Mouse (Mus musculus): Measurements from ENCODE around the gene Relb. TPM values are rescaled to one million over a fixed set of nuclear protein-coding genes. Genes with fewer than 3 reads are reported as not detected.

Gene Relb
- polyA plus RNA-seq, 2 experiments = 9.8 to 13.4 TPM

DNA sequence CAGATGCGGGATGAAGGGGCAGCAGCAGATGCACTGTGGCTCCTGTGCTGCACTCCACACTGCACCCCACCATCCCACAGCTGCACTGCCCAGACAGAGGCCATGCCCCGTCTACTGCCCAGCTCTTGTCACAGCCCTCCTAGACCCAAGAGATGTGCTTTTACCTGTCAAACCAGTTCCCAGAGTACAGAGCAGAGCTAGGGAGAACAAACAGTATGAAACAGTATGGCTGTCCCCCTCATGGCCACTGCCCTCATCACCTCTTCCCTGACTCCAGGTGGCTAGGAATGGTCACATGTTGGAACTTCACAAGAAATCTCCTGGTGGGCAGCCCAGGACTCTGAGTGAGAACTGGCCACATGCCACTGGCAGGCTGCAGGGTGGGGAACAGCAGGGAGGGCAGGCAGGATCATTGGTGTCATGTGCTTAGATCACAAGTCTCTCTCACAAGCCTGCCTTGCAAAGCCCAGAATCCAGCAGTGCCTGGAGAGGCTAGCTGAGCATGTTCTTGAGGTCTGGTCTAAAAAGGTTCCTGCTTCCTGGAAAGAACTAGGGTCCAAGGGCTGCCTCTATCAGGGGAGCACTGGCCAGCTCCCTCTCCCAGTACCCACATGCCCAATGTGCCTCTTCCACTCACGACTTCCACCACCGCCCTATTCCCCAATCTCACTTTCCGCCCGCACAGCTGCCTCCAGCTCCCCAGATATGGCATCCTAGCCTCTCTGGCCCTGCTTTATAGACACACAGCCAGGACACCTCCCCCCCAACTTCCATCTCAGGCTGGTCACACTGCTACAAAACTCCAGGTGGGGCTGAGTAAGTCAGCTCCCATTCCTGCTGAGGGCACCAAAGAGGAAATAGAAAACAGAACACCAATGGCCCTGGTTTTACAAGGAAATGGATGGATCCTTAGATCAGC is 71.0 kb downstream of the Relb start:
- DNase-seq (ENCODE audit: low spot score) (no peak), ATAC-seq (ENCODE audit: low FRiP score, low read depth) (no peak)
- H3K36me3 ChIP-seq (ENCODE audit: control insufficient read depth, insufficient read depth, low read length) = peaks cover 25% of the 10 kb centered on the region
- no peaks in the 10 kb centered on the region for H3K27me3 ChIP-seq (ENCODE audit: control insufficient read depth, insufficient read depth, low read length)
- H3K4me1 ChIP-seq (ENCODE audit: control insufficient read depth, insufficient read depth, low read length) = peaks cover 25% of the 10 kb centered on the region
- H3K4me3 ChIP-seq (replicated peaks; ENCODE audit: low read length) = no peak overlapping the region
- no peak overlapping the region for H3K27ac ChIP-seq (replicated peaks; ENCODE audit: low read depth, low read length)
- WGBS = 88% methylated on average over 5 of the region's 6 CpGs
- H3K4me2 ChIP-seq (replicated peaks; ENCODE audit: low read depth, low read length, severe bottlenecking) = no peak overlapping the region
- no peak overlapping the region for H3K9ac ChIP-seq (ENCODE audit: low read depth, low read length, severe bottlenecking)
- H3K9me3 ChIP-seq (ENCODE audit: control insufficient read depth, low read length) = no peaks in the 10 kb centered on the region
- no peak for TF ChIP-seq POLR2A (IDR thresholded peaks at IDR 0.05; ENCODE audit: borderline replicate concordance, extremely low read depth, insufficient read depth, insufficient read length)

DNA sequence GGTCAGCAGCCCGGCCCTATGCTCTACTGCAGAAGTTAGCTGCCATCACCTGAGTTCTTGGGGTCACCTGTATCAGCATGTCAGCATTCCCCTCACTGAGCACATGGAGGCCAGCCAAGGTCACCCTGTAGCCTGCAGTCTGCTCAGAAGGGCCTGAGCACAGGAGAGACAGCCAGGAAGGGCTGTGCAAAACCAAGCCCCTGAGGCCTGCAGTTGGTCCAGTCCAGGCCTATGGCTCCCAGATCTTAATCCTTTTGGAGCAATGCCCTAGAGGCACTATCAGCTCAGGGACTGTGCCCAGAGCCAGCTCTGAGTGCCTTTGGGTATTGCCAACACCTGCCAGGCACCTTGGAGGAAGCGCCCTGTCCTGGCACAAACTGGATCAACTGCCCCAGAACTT is 72.2 kb downstream of the Relb start:
- 95% methylated on average over 2 of the region's 2 CpGs for WGBS
- H3K9me3 ChIP-seq (ENCODE audit: control insufficient read depth, low read length) = no peaks in the 10 kb centered on the region

More for the DNA sequence above, 72.2 kb downstream of the Relb start:
- Histone ChIP-seq H3K36me3 (ENCODE audit: control insufficient read depth, insufficient read depth, low read length) (peaks cover 36% of the 10 kb centered on the region), H3K27me3 (ENCODE audit: control insufficient read depth, insufficient read depth, low read length) (no peaks in the 10 kb centered on the region), H3K27ac (replicated peaks; ENCODE audit: low read depth, low read length) (no peak overlapping the region), H3K9ac (ENCODE audit: low read depth, low read length, severe bottlenecking) (no peak overlapping the region), H3K4me3 (replicated peaks; ENCODE audit: low read length) (no peak overlapping the region), H3K4me1 (ENCODE audit: control insufficient read depth, insufficient read depth, low read length) (peaks cover 25% of the 10 kb centered on the region), H3K4me2 (replicated peaks; ENCODE audit: low read depth, low read length, severe bottlenecking) (no peak overlapping the region)
- ATAC-seq (ENCODE audit: low FRiP score, low read depth) (no peak), DNase-seq (ENCODE audit: low spot score) (no peak)
- no peak for TF ChIP-seq POLR2A (IDR thresholded peaks at IDR 0.05; ENCODE audit: borderline replicate concordance, extremely low read depth, insufficient read depth, insufficient read length)

Other genes with a start within 250 kb of the Relb start
- 58.1 and 73.8 TPM in 2 replicates for gene Ercc2, start 247.4 kb downstream of the Relb start, polyA plus RNA-seq (2012; rRNA removed)
- gene Ercc2, start 247.4 kb downstream of the Relb start, polyA plus RNA-seq (2014; fragmentation: Nextera tagmentation; extraction: Ambion mirVana) = 11.3 and 12.6 TPM in 2 replicates
- gene Klc3, start 225.3 kb downstream of the Relb start, polyA plus RNA-seq (2012; rRNA removed) = 11.5 and 12.8 TPM in 2 replicates
- 12.5 and 15.2 TPM in 2 replicates for gene Klc3, start 225.3 kb downstream of the Relb start, polyA plus RNA-seq (2014; fragmentation: Nextera tagmentation; extraction: Ambion mirVana)
- gene Ckm, start 224.7 kb downstream of the Relb start, polyA plus RNA-seq (2012; rRNA removed) = 89.9 and 125 TPM in 2 replicates
- 35.4 and 91.5 TPM in 2 replicates for gene Ckm, start 224.7 kb downstream of the Relb start, polyA plus RNA-seq (2014; fragmentation: Nextera tagmentation; extraction: Ambion mirVana)
- gene Mark4, start 170.6 kb downstream of the Relb start, polyA plus RNA-seq (2012; rRNA removed) = 34.8 and 39.8 TPM in 2 replicates
- gene Mark4, start 170.6 kb downstream of the Relb start, polyA plus RNA-seq (2014; fragmentation: Nextera tagmentation; extraction: Ambion mirVana) = 11.5 and 13.3 TPM in 2 replicates
- gene Exoc3l2, start 166.1 kb downstream of the Relb start, polyA plus RNA-seq (2012; rRNA removed) = 3.5 and 4.9 TPM in 2 replicates
- 1.6 and 1.9 TPM in 2 replicates for gene Exoc3l2, start 166.1 kb downstream of the Relb start, polyA plus RNA-seq (2014; fragmentation: Nextera tagmentation; extraction: Ambion mirVana)
- 6.2 and 8.8 TPM in 2 replicates for gene Bloc1s3, start 121.1 kb downstream of the Relb start, polyA plus RNA-seq (2012; rRNA removed)
- gene Bloc1s3, start 121.1 kb downstream of the Relb start, polyA plus RNA-seq (2014; fragmentation: Nextera tagmentation; extraction: Ambion mirVana) = 1.2 and 1.3 TPM in 2 replicates
- gene Trappc6a, start 121.0 kb downstream of the Relb start, polyA plus RNA-seq (2012; rRNA removed) = 58.0 and 71.6 TPM in 2 replicates
- 70.2 and 79.8 TPM in 2 replicates for gene Trappc6a, start 121.0 kb downstream of the Relb start, polyA plus RNA-seq (2014; fragmentation: Nextera tagmentation; extraction: Ambion mirVana)
- gene Nkpd1, start 111.6 kb downstream of the Relb start, polyA plus RNA-seq (2012; rRNA removed) = 0.29 and 0.36 TPM in 2 replicates
- 0.17 and 0.22 TPM in 2 replicates for gene Nkpd1, start 111.6 kb downstream of the Relb start, polyA plus RNA-seq (2014; fragmentation: Nextera tagmentation; extraction: Ambion mirVana)
- gene Ppp1r37, start 66.4 kb downstream of the Relb start, polyA plus RNA-seq (2012; rRNA removed) = 84.9 and 118 TPM in 2 replicates
- 5.6 and 6.4 TPM in 2 replicates for gene Ppp1r37, start 66.4 kb downstream of the Relb start, polyA plus RNA-seq (2014; fragmentation: Nextera tagmentation; extraction: Ambion mirVana)
- 2.2 and 2.7 TPM in 2 replicates for gene Zfp296, start 52.2 kb downstream of the Relb start, polyA plus RNA-seq (2012; rRNA removed)
- 0.68 and 1.8 TPM in 2 replicates for gene Zfp296, start 52.2 kb downstream of the Relb start, polyA plus RNA-seq (2014; fragmentation: Nextera tagmentation; extraction: Ambion mirVana)
- 70.6 and 75.8 TPM in 2 replicates for gene Gemin7, start 51.8 kb downstream of the Relb start, polyA plus RNA-seq (2012; rRNA removed)
- gene Gemin7, start 51.8 kb downstream of the Relb start, polyA plus RNA-seq (2014; fragmentation: Nextera tagmentation; extraction: Ambion mirVana) = 171 TPM in 2 replicates
- 174 and 235 TPM in 2 replicates for gene Clasrp, start 25.0 kb downstream of the Relb start, polyA plus RNA-seq (2012; rRNA removed)
- 46.5 and 57.5 TPM in 2 replicates for gene Clasrp, start 25.0 kb downstream of the Relb start, polyA plus RNA-seq (2014; fragmentation: Nextera tagmentation; extraction: Ambion mirVana)
- gene Clptm1, start 35.6 kb upstream of the Relb start, polyA plus RNA-seq (2012; rRNA removed) = 68.8 and 85.9 TPM in 2 replicates
- gene Clptm1, start 35.6 kb upstream of the Relb start, polyA plus RNA-seq (2014; fragmentation: Nextera tagmentation; extraction: Ambion mirVana) = 90.2 and 95.4 TPM in 2 replicates
- 1.2 and 1.4 TPM in 2 replicates for gene Apoc2, start 48.5 kb upstream of the Relb start, polyA plus RNA-seq (2012; rRNA removed)
- 1.5 TPM in 1 of 2 replicates, not detected in the other for gene Apoc2, start 48.5 kb upstream of the Relb start, polyA plus RNA-seq (2014; fragmentation: Nextera tagmentation; extraction: Ambion mirVana)
- gene Gm44805, start 52.0 kb upstream of the Relb start, polyA plus RNA-seq (2012; rRNA removed) = not detected in 2 replicates
- not detected in 2 replicates for gene Gm44805, start 52.0 kb upstream of the Relb start, polyA plus RNA-seq (2014; fragmentation: Nextera tagmentation; extraction: Ambion mirVana)
- 0.14 TPM in 1 of 2 replicates, not detected in the other for gene Apoc4, start 52.0 kb upstream of the Relb start, polyA plus RNA-seq (2012; rRNA removed)
- gene Apoc4, start 52.0 kb upstream of the Relb start, polyA plus RNA-seq (2014; fragmentation: Nextera tagmentation; extraction: Ambion mirVana) = not detected in 2 replicates
- gene Apoc1, start 63.2 kb upstream of the Relb start, polyA plus RNA-seq (2012; rRNA removed) = 9.1 and 16.4 TPM in 2 replicates
- gene Apoc1, start 63.2 kb upstream of the Relb start, polyA plus RNA-seq (2014; fragmentation: Nextera tagmentation; extraction: Ambion mirVana) = 30.7 and 36.5 TPM in 2 replicates
- gene Apoe, start 69.8 kb upstream of the Relb start, polyA plus RNA-seq (2012; rRNA removed) = 365 and 376 TPM in 2 replicates
- 413 and 469 TPM in 2 replicates for gene Apoe, start 69.8 kb upstream of the Relb start, polyA plus RNA-seq (2014; fragmentation: Nextera tagmentation; extraction: Ambion mirVana)
- 101 and 123 TPM in 2 replicates for gene Tomm40, start 86.0 kb upstream of the Relb start, polyA plus RNA-seq (2012; rRNA removed)
- gene Tomm40, start 86.0 kb upstream of the Relb start, polyA plus RNA-seq (2014; fragmentation: Nextera tagmentation; extraction: Ambion mirVana) = 124 and 129 TPM in 2 replicates
- gene Nectin2, start 121.0 kb upstream of the Relb start, polyA plus RNA-seq (2012; rRNA removed) = 58.9 and 72.1 TPM in 2 replicates
- 71.3 and 80.8 TPM in 2 replicates for gene Nectin2, start 121.0 kb upstream of the Relb start, polyA plus RNA-seq (2014; fragmentation: Nextera tagmentation; extraction: Ambion mirVana)
- 94.3 and 108 TPM in 2 replicates for gene Bcam, start 141.6 kb upstream of the Relb start, polyA plus RNA-seq (2012; rRNA removed)
- gene Bcam, start 141.6 kb upstream of the Relb start, polyA plus RNA-seq (2014; fragmentation: Nextera tagmentation; extraction: Ambion mirVana) = 114 and 116 TPM in 2 replicates
- gene Cblc, start 167.4 kb upstream of the Relb start, polyA plus RNA-seq (2012; rRNA removed) = 5.2 and 5.9 TPM in 2 replicates
- gene Cblc, start 167.4 kb upstream of the Relb start, polyA plus RNA-seq (2014; fragmentation: Nextera tagmentation; extraction: Ambion mirVana) = 7.5 and 8.6 TPM in 2 replicates
- 5.5 and 7.6 TPM in 2 replicates for gene Bcl3, start 193.3 kb upstream of the Relb start, polyA plus RNA-seq (2012; rRNA removed)
- gene Bcl3, start 193.3 kb upstream of the Relb start, polyA plus RNA-seq (2014; fragmentation: Nextera tagmentation; extraction: Ambion mirVana) = 3.1 and 4.7 TPM in 2 replicates
- gene Gm19345, start 222.6 kb upstream of the Relb start, polyA plus RNA-seq (2012; rRNA removed) = 0.12 and 0.13 TPM in 2 replicates
- not detected in 2 replicates for gene Gm19345, start 222.6 kb upstream of the Relb start, polyA plus RNA-seq (2014; fragmentation: Nextera tagmentation; extraction: Ambion mirVana)
- 0.11 and 0.18 TPM in 2 replicates for gene Ceacam16, start 231.9 kb upstream of the Relb start, polyA plus RNA-seq (2012; rRNA removed)
- not detected in 2 replicates for gene Ceacam16, start 231.9 kb upstream of the Relb start, polyA plus RNA-seq (2014; fragmentation: Nextera tagmentation; extraction: Ambion mirVana)

All from limb, embryonic 14.5 days (tissue).